In the genomic region with DNA sequence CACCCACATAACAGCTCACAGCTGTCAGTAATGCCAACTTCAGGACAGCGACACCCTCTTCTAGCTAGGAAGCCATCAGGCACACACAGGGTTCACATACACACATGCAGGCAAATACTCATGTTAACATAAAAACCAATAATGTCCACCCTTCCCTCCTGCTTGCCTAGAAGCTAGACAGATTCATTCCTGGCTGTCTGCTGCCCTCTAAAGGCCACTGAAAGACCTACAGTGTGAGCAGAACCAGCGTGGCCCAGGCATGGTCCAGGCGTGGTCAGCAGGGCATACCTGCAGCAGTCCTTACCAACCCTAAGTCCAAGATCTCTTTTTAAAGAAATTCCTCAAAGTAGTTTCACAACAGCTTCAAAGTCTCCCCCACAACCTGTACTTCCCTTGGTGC, we compare ENCODE assay signal across 9 mouse cellular contexts. TPM values are rescaled to one million over a fixed set of nuclear protein-coding genes. Genes with fewer than 3 reads are reported as not detected.
DNase-seq lines count a peak whose midpoint lies in the region; TF ChIP-seq lines count a peak whose summit lies in the region.
"Had no signal": no experiment of that assay in that cellular context is flagged by ENCODE, and none has a peak within 500 bp of the region (broad histone marks: within the 10 kb centered on the region; RNA-seq: fewer than 3 reads in every experiment).

No protein-coding gene starts in this region.

- peaks cover 96% of the 10 kb centered on the region for H3K36me3 ChIP-seq in forebrain, embryonic 10.5 days (replicated peaks)
- no peaks in the 10 kb centered on the region; the same call in 1 of the 2 replicates for H3K36me3 ChIP-seq in kidney, adult 2 months (ENCODE audit: control insufficient read depth, insufficient read depth, low read length)

- H3K27ac ChIP-seq in forebrain, embryonic 10.5 days = no peak overlapping the region
- H3K27ac ChIP-seq in kidney, adult 2 months (ENCODE audit: insufficient read depth, low read depth, low read length) = no peak overlapping the region

- no peak overlapping the region for H3K4me3 ChIP-seq in forebrain, embryonic 10.5 days
- H3K4me3 ChIP-seq in kidney, adult 2 months (ENCODE audit: insufficient read depth, low read depth, low read length) = no peak overlapping the region

- no peaks in the 10 kb centered on the region for H3K4me1 ChIP-seq in forebrain, embryonic 10.5 days
- no peaks in the 10 kb centered on the region for H3K4me1 ChIP-seq in kidney, adult 2 months (ENCODE audit: control insufficient read depth, insufficient read depth, low read length)

- peak; percentile 85 for TF ChIP-seq CTCF in brain, embryonic 14.5 days (IDR thresholded peaks at IDR 0.05; ENCODE audit: borderline replicate concordance, extremely low read depth, insufficient read depth, insufficient read length)
- peak; percentile 87 for TF ChIP-seq CTCF in kidney, adult 2 months (conservative IDR thresholded peaks at IDR 0.05; ENCODE audit: insufficient read depth, insufficient read length, low read depth, low read length)

- no peak for TF ChIP-seq POLR2A in brain, embryonic 14.5 days (IDR thresholded peaks at IDR 0.05; ENCODE audit: borderline replicate concordance, extremely low read depth, insufficient read depth, insufficient read length, poor library complexity, severe bottlenecking)
- no peak for TF ChIP-seq POLR2A in kidney, adult 2 months (IDR thresholded peaks at IDR 0.05; ENCODE audit: low read depth, low read length)

- 54% methylated on average over 3 of the region's 3 CpGs for WGBS in forebrain, embryonic 10.5 days
- 39% methylated on average over 3 of the region's 3 CpGs for WGBS in kidney, adult 2 months

- intact Hi-C loops in gastrocnemius, postnatal 36 days (cut with DNase I) = no loop called here

- H3K27me3 ChIP-seq in forebrain, embryonic 10.5 days (ENCODE audit: poor library complexity, severe bottlenecking) = no peaks in the 10 kb centered on the region
- H3K27me3 ChIP-seq in kidney, adult 2 months (replicated peaks; ENCODE audit: control insufficient read depth, insufficient read depth, low read length) = no peaks in the 10 kb centered on the region

- H3K9me3 ChIP-seq in forebrain, embryonic 10.5 days = no peaks in the 10 kb centered on the region

- DNase-seq in gastrocnemius, adult 18-20 months (ENCODE audit: low spot score) = peak; percentile 39
- DNase-seq in gastrocnemius, postnatal 36 days = no peak
- DNase-seq in 416B (ENCODE audit: low read depth) = peak; percentile 21
- peak; percentile 77 for DNase-seq in brain, embryonic 14.5 days (ENCODE audit: low read depth)
- DNase-seq in forebrain, embryonic 10.5 days (ENCODE audit: extremely low spot score, low spot score) = peak; percentile 45
- peak; percentile 58 for DNase-seq in kidney, adult 2 months
- peak; percentile 42 to 62 for DNase-seq in lung, adult 18-20 months
- DNase-seq in retina, embryonic 14.5 days (ENCODE audit: low spot score) = peak; percentile 76

RNA-seq across cellular contexts. Expression of gene Tubgcp3, which starts 43.0 kb away (rescaled TPM):
- 1 to 10 TPM; 7.8 to 8.1 TPM for total RNA-seq in gastrocnemius, adult 18-20 months (2021)
- 1 to 10 TPM; 7.2 to 8.3 TPM for total RNA-seq in gastrocnemius, postnatal 36 days (2021)
- polyA plus RNA-seq in brain, embryonic 14.5 days (2012; rRNA removed) = 64.1 and 82.9 TPM in 2 replicates
- 60.1 and 62.2 TPM in 2 replicates for polyA plus RNA-seq in forebrain, embryonic 10.5 days (2016; fragmentation: Nextera tagmentation; extraction: Ambion mirVana)
- polyA plus RNA-seq in kidney, adult 2 months (2012; rRNA removed) = 28.4 and 36.4 TPM in 2 replicates

RNA-seq across cellular contexts. Expression of gene Spaca7, which starts 56.2 kb away (rescaled TPM):
- not detected for total RNA-seq in gastrocnemius, adult 18-20 months (2021)
- not detected for total RNA-seq in gastrocnemius, postnatal 36 days (2021)
- polyA plus RNA-seq in brain, embryonic 14.5 days (2012; rRNA removed) = not detected in 2 replicates
- not detected in 2 replicates for polyA plus RNA-seq in forebrain, embryonic 10.5 days (2016; fragmentation: Nextera tagmentation; extraction: Ambion mirVana)
- 0.14 and 0.19 TPM in 2 replicates for polyA plus RNA-seq in kidney, adult 2 months (2012; rRNA removed)
- total RNA-seq: ES-E14 had no signal

Comparison
In these comparisons a context has a peak if more than half of its experiments do, and no peak if none do; other contexts are left out.
1. DNase-seq: peak in gastrocnemius, adult 18-20 months (single experiment), 416B (single experiment), brain, embryonic 14.5 days (single experiment), forebrain, embryonic 10.5 days (single experiment), kidney, adult 2 months (single experiment), lung, adult 18-20 months (2 of 2) and retina, embryonic 14.5 days (single experiment); none in gastrocnemius, postnatal 36 days (0 of 2).